Mouse (Mus musculus) hematopoietic stem cell, adult 5-6 weeks (primary cell): ENCODE measurements around the gene Sos1. TPM values are rescaled to one million over a fixed set of nuclear protein-coding genes. Genes with fewer than 3 reads are reported as not detected.
A peak's percentile ranks its signal among the peaks of the same experiment; 100 is the strongest.

ENCODE experiments used
- ATAC-seq, 2 experiments: fragments of 125-278 bp in 1 of 2; replicated peaks in 1 of 2; 2 replicates each; pipeline ENCODE4 v1.8.0; 2016 to 2017; ENCODE audit warnings: inconsistent platforms in 2 of 2, mild to moderate bottlenecking in 2 of 2, moderate number of reproducible peaks in 2 of 2, low read depth in 1 of 2, moderate TSS enrichment in 1 of 2; ENCODE audit not compliant: low FRiP score in 2 of 2, poor library complexity in 2 of 2, severe bottlenecking in 2 of 2, insufficient read depth in 1 of 2, low TSS enrichment in 1 of 2
- total RNA-seq: library from RNA; stranded (forward); fragments of 172-1452, 232-1000 nt; gene quantifications from 2 replicates; pipeline ENCODE4 v1.2.3, GENCODE M21; 2017

Gene Sos1
- total RNA-seq, 1 experiment from 2014 or later, result 12.4 TPM

GRCm38 (mm10) chr17:80498600-80499268, 18.5 kb upstream of the Sos1 start:
- no peak for ATAC-seq

GRCm38 (mm10) chr17:80497183-80497601, 16.9 kb upstream of the Sos1 start:
- no peak for ATAC-seq

GRCm38 (mm10) chr17:80496607-80497170, 16.4 kb upstream of the Sos1 start:
- no peak for ATAC-seq

GRCm38 (mm10) chr17:80496185-80496584, 15.9 kb upstream of the Sos1 start:
- ATAC-seq, result no peak

- no peak for ATAC-seq
These were observed 13.6 kb upstream of the Sos1 start for GRCm38 (mm10) chr17:80493891-80494290.

- ATAC-seq, result no peak
These were observed 12.6 kb upstream of the Sos1 start for GRCm38 (mm10) chr17:80492811-80493210.

- no peak for ATAC-seq
These were observed 12.0 kb upstream of the Sos1 start for GRCm38 (mm10) chr17:80492274-80492673.

- ATAC-seq, result no peak
These were observed 9.9 kb upstream of the Sos1 start for GRCm38 (mm10) chr17:80490166-80490565.

- no peak for ATAC-seq
These were observed 8.7 kb upstream of the Sos1 start for GRCm38 (mm10) chr17:80488918-80489317.

- no peak for ATAC-seq
These were observed 4.9 kb upstream of the Sos1 start for GRCm38 (mm10) chr17:80485160-80485559.

GRCm38 (mm10) chr17:80480855-80481224, 587 bp upstream of the Sos1 start:
- no peak for ATAC-seq

GRCm38 (mm10) chr17:80479295-80480030, 790 bp downstream of the Sos1 start:
- ATAC-seq, result peak in 1 of 2 experiments; percentile 23; a peak in 3 of 4 replicates

GRCm38 (mm10) chr17:80477679-80478078, 2.6 kb downstream of the Sos1 start:
- no peak for ATAC-seq

- ATAC-seq, result peak; percentile 40 to 42; a peak in 2 of 4 replicates
These were observed 3.8 kb downstream of the Sos1 start for GRCm38 (mm10) chr17:80476496-80476895.

- no peak for ATAC-seq
These were observed 9.0 kb downstream of the Sos1 start for GRCm38 (mm10) chr17:80471056-80471802.

GRCm38 (mm10) chr17:80468417-80468894, 11.8 kb downstream of the Sos1 start:
- peak; percentile 96 to 100 for ATAC-seq

- no peak for ATAC-seq
These were observed 20.0 kb downstream of the Sos1 start for GRCm38 (mm10) chr17:80460258-80460657.

GRCm38 (mm10) chr17:80455648-80456047, 24.6 kb downstream of the Sos1 start:
- ATAC-seq, result peak; percentile 32 to 59; a peak in 1 of 4 replicates
